8 mouse cellular contexts compared by ENCODE assay signal in genomic region chr5:105698694-105699093, GRCm38 (mm10). TPM values are rescaled to one million over a fixed set of nuclear protein-coding genes. Genes with fewer than 3 reads are reported as not detected.
DNase-seq lines count a peak whose midpoint lies in the region; ATAC-seq and TF ChIP-seq lines count a peak whose summit lies in the region.

No protein-coding gene starts in this region.

- H3K4me2 ChIP-seq in embryonic facial prominence, embryonic 11.5 days (ENCODE audit: low read depth, low read length): peak overlapping the region; percentile 7; the same call in 1 of the 2 replicates
- H3K4me2 ChIP-seq in hindbrain, embryonic 15.5 days: peak overlapping the region; percentile 86
- H3K4me2 ChIP-seq in lung, embryonic 15.5 days: peak overlapping the region; percentile 85

- peak overlapping the region; percentile 96 for H3K9ac ChIP-seq in ES-Bruce4 (ENCODE audit: low read depth, poor library complexity, severe bottlenecking)
- H3K9ac ChIP-seq in embryonic facial prominence, embryonic 11.5 days (replicated peaks; ENCODE audit: low read length): no peak overlapping the region
- no peak overlapping the region for H3K9ac ChIP-seq in hindbrain, embryonic 15.5 days
- 0 out of 2 replicates have a peak overlapping the region, but pooled peaks have one; percentile 81 for H3K9ac ChIP-seq in lung, embryonic 15.5 days

- H3K4me1 ChIP-seq in ES-Bruce4 (ENCODE audit: control insufficient read depth, insufficient read depth, low read length): peaks cover 7% of the 10 kb centered on the region
- no peaks in the 10 kb centered on the region for H3K4me1 ChIP-seq in embryonic facial prominence, embryonic 11.5 days (ENCODE audit: control insufficient read depth, insufficient read depth, low read length)
- peaks cover 37% of the 10 kb centered on the region for H3K4me1 ChIP-seq in hindbrain, embryonic 15.5 days (replicated peaks)
- peaks cover 27% of the 10 kb centered on the region; the same call in 1 of the 2 replicates for H3K4me1 ChIP-seq in lung, embryonic 15.5 days

- TF ChIP-seq POLR2A in ES-Bruce4 (IDR thresholded peaks at IDR 0.05; ENCODE audit: insufficient read depth, low read length): no peak

- DNase-seq in 3T3-L1 (ENCODE audit: low read depth, low spot score): peak; percentile 27
- peak; percentile 39 for DNase-seq in embryonic facial prominence, embryonic 11.5 days (ENCODE audit: low spot score)
- DNase-seq in thymus, postnatal 0 days (ENCODE audit: low spot score): no peak

- H3K27me3 ChIP-seq in ES-Bruce4 (ENCODE audit: control insufficient read depth, insufficient read depth, low read length, poor library complexity, severe bottlenecking): no peaks in the 10 kb centered on the region
- no peaks in the 10 kb centered on the region for H3K27me3 ChIP-seq in embryonic facial prominence, embryonic 11.5 days (ENCODE audit: control insufficient read depth, insufficient read depth, low read length)
- H3K27me3 ChIP-seq in hindbrain, embryonic 15.5 days: no peaks in the 10 kb centered on the region
- no peaks in the 10 kb centered on the region; the same call in 1 of the 2 replicates for H3K27me3 ChIP-seq in lung, embryonic 15.5 days

- 14% methylated on average over 7 of the region's 7 CpGs for WGBS in embryonic facial prominence, embryonic 11.5 days
- WGBS in hindbrain, embryonic 15.5 days: 11% methylated on average over 7 of the region's 7 CpGs
- WGBS in lung, embryonic 15.5 days: 17% methylated on average over 7 of the region's 7 CpGs

- peak overlapping the region; percentile 90 for H3K27ac ChIP-seq in ES-Bruce4 (ENCODE audit: insufficient read depth, low read length)
- no peak overlapping the region for H3K27ac ChIP-seq in embryonic facial prominence, embryonic 11.5 days (replicated peaks; ENCODE audit: low read depth, low read length)
- H3K27ac ChIP-seq in hindbrain, embryonic 15.5 days (replicated peaks): no peak overlapping the region
- peak overlapping the region; percentile 93 for H3K27ac ChIP-seq in lung, embryonic 15.5 days

- H3K9me3 ChIP-seq in ES-Bruce4 (replicated peaks; ENCODE audit: control insufficient read depth, insufficient read depth, low read length, poor library complexity, severe bottlenecking): no peaks in the 10 kb centered on the region
- H3K9me3 ChIP-seq in embryonic facial prominence, embryonic 11.5 days (replicated peaks; ENCODE audit: control insufficient read depth, low read length): no peaks in the 10 kb centered on the region
- no peaks in the 10 kb centered on the region for H3K9me3 ChIP-seq in hindbrain, embryonic 15.5 days
- no peaks in the 10 kb centered on the region for H3K9me3 ChIP-seq in lung, embryonic 15.5 days

- peak; percentile 79 for TF ChIP-seq EP300 in ES-Bruce4 (IDR thresholded peaks at IDR 0.05; ENCODE audit: insufficient read depth, low read depth, low read length)

- TF ChIP-seq CTCF in ES-Bruce4 (IDR thresholded peaks at IDR 0.05; ENCODE audit: low read depth, low read length): no peak

- H3K36me3 ChIP-seq in ES-Bruce4 (ENCODE audit: control insufficient read depth, insufficient read depth, low read length, poor library complexity, severe bottlenecking): no peaks in the 10 kb centered on the region
- H3K36me3 ChIP-seq in embryonic facial prominence, embryonic 11.5 days (replicated peaks; ENCODE audit: control insufficient read depth, insufficient read depth, low read depth, low read length): no peaks in the 10 kb centered on the region
- no peaks in the 10 kb centered on the region for H3K36me3 ChIP-seq in hindbrain, embryonic 15.5 days
- H3K36me3 ChIP-seq in lung, embryonic 15.5 days: no peaks in the 10 kb centered on the region

- no peak overlapping the region for H3K4me3 ChIP-seq in ES-Bruce4 (ENCODE audit: low read depth, low read length)
- H3K4me3 ChIP-seq in embryonic facial prominence, embryonic 11.5 days (ENCODE audit: low read depth, low read length): no peak overlapping the region; the same call in 1 of the 2 replicates
- peak overlapping the region; percentile 99 for H3K4me3 ChIP-seq in hindbrain, embryonic 15.5 days
- peak overlapping the region; percentile 81 for H3K4me3 ChIP-seq in lung, embryonic 15.5 days

- ATAC-seq in embryonic facial prominence, embryonic 11.5 days (replicated peaks; ENCODE audit: insufficient number of reproducible peaks, low FRiP score, low TSS enrichment, low read depth): no peak
- ATAC-seq in hindbrain, embryonic 15.5 days (ENCODE audit: low FRiP score, low read depth): no peak
- no peak for ATAC-seq in lung, embryonic 15.5 days (ENCODE audit: borderline replicate concordance, extremely low read depth, low FRiP score, low TSS enrichment)
- no peak for ATAC-seq in inflammation-experienced regulatory T-cells, adult 6 months
- no peak for ATAC-seq in frontal cortex, adult (ENCODE audit: low TSS enrichment)

RNA-seq across cellular contexts. Expression of gene Lrrc8d, which starts 1.1 kb away (rescaled TPM):
- 34.6 and 37.0 TPM in 2 replicates for polyA plus RNA-seq in ES-Bruce4 (2011; ENCODE audit: insufficient read depth, insufficient read length, low read depth, missing spikeins)
- 22.9 and 23.1 TPM in 2 replicates for polyA plus RNA-seq in embryonic facial prominence, embryonic 11.5 days (2014; fragmentation: Nextera tagmentation; extraction: Ambion mirVana)
- polyA plus RNA-seq in hindbrain, embryonic 15.5 days (2015; fragmentation: Nextera tagmentation; extraction: Ambion mirVana): 29.7 and 35.6 TPM in 2 replicates
- 21.0 and 21.2 TPM in 2 replicates for polyA plus RNA-seq in lung, embryonic 15.5 days (2015; fragmentation: Nextera tagmentation; extraction: Ambion mirVana)
- polyA plus RNA-seq in inflammation-experienced regulatory T-cells, adult 6 months (2017; shearing (Covaris generic)): 10 to 100 TPM; 11.8 to 28.4 (median 26.5) TPM
- 11.1 and 11.3 TPM in 2 replicates for polyA plus RNA-seq in thymus, postnatal 0 days (2015; fragmentation: Nextera tagmentation; extraction: Ambion mirVana)

Comparison
In these comparisons a context has a peak if more than half of its experiments do, and no peak if none do; other contexts are left out.
1. H3K27ac ChIP-seq: peak in ES-Bruce4 (single experiment) and lung, embryonic 15.5 days (single experiment); none in embryonic facial prominence, embryonic 11.5 days (single experiment) and hindbrain, embryonic 15.5 days (single experiment).
2. H3K4me3 ChIP-seq: peak in hindbrain, embryonic 15.5 days (single experiment) and lung, embryonic 15.5 days (single experiment); none in ES-Bruce4 (single experiment) and embryonic facial prominence, embryonic 11.5 days (single experiment).
3. H3K9ac ChIP-seq: peak in ES-Bruce4 (single experiment) and lung, embryonic 15.5 days (single experiment); none in embryonic facial prominence, embryonic 11.5 days (single experiment) and hindbrain, embryonic 15.5 days (single experiment).
4. H3K4me2 ChIP-seq: peak in every context shown above with its lines; median percentile 86 in hindbrain, embryonic 15.5 days; 85 in lung, embryonic 15.5 days; 7 in embryonic facial prominence, embryonic 11.5 days.